Mouse (Mus musculus) adrenal gland, adult 2 months (tissue): ENCODE results near the gene Fam120a. TPM values are rescaled to one million over a fixed set of nuclear protein-coding genes. Genes with fewer than 3 reads are reported as not detected.

Experiments used
- DNase-seq: peaks from one replicate; pipeline ENCODE4 v3.0.0; 2021
- polyA plus RNA-seq: library from polyadenylated mRNA; depleted of rRNA; stranded (reverse); fragments of >200 nt; gene quantifications from 2 replicates; pipeline ENCODE4 v1.2.3, GENCODE M21; 2012
- total RNA-seq, 2 experiments: library from RNA; stranded (reverse); gene quantifications; 2 replicates each; pipeline ENCODE4 v1.2.3; 2021

Fam120a gene
- total and polyA plus RNA-seq, 3 experiments: 86.1 to 173 (median 160) TPM

DNA sequence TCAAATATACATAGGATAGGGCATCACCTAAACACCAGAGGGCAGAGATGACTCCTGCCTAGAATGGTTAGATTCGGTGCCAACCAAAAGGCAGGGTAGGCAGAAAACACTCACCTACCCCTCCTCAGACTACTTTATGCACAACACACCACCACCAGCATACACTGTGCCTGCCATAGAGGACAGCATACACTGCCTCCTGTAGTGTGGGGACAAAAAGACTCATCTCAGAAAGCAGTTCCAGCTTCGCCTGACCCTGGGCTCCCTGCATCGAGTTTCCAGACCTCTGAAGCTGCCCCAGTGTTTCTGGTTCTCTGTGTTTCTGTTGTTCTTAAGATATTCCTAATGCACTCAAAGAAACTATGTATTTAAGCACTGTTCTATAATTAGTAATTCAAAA lies 54.7 kb downstream of the Fam120a start:
- no peak for DNase-seq

DNA sequence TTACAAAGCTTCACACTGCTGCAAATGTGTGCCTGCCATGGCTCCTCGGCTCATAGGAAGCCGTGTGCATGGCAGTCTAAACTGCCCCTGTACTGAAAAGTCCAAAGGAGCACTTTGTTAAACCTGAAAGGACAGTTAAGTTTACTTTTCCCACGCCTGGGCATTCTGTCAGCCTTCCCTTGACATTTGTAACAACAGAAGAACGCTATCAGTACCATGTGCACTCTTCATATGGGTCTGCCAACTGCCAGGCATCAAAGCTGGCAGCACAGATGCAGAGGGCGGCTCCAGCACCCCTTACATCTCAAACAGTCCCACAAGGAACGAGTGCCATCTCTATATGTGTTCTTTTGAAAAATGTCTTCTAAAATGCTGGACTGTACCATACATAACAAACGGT lies 56.4 kb downstream of the Fam120a start:
- peak; percentile 43 for DNase-seq

DNA sequence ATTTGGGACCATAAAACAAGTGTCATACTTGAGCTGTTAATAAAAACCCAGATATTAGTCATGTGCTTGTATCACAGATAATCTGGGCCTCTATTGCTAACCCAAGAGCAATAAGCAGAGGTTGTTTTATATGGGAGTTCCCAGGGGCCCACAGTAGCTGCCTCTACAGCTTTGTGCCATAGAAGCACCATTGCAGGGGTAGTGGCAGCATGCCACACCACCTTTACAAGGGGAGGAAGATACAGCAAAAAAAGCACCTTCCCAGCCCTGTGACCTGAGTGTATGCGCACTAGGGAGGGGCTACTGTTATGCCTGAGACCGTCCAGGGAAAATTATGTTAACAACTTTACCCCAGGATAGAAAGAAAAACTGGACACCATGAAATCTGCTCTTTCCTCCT lies 62.4 kb downstream of the Fam120a start:
- DNase-seq: no peak

DNA sequence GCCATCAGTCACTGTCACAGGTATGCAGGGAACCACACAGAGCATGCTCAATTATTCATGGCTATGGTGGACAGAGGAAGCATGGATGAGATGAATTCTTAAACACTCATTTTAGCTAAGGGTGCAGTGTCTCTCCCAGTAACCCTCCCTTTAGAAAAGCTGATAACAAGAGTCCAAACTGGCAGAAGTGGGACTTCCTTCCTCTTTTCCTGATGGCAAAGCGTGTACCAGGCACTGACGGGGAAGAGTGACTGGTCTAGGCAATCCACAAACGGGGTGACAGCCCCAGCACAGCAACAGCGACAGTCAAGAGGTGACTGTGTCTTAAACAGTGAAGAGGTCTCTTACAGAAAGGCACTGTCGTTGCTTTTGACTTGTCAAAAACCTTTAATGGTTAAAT lies 72.4 kb downstream of the Fam120a start:
- DNase-seq: no peak

DNA sequence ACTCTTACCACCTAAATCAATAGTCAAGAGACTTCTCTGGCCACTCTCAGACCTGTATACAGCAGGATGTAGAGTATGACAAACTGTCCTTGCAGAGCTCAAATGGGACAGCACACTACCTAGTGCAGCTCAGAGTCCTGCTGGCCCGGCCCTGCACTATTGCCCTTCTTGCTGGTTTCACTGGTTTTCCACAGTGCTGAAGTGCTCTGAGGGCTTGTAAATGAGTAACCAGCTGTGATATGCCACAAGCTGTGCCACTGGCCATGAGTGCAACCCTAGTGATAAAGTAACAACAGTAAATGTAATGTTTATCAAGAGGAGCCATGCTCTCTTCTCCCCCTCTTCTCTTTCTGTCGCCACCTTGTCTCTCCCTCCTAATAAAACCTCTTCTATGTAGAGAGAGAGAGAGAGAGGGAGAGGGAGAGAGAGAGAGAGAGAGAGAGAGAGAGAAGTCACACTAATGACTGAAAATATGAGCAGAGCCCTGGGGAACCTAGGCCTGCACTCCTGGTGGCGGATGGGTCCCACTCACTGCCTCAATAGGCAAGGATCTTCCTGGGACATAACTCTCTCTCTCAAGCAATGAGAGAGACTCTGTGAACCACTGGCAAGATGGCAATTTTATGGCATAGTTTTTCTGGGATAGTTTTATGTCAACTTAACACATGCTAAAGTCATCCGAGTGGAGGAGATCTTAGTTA lies 77.4 kb downstream of the Fam120a start:
- no peak for DNase-seq

DNA sequence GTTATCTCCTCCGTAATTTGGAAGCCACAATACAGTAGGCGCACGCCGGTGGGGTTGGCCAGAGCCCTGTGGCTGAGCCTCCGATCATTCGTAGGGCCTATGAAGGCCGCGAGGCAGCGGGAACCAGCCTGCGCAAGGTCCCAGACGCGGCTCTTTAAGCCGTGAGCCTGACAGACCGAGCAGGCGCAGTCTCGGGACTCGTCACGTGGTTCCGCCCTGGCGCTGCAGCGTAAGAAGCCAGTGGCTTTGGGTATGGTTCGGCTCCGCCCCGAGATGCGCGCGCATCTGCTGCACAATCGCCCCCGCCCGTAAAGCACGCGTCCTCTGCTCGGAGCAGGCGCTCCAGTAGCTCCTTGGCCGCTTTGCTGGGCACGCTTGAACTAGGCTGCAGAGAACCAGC lies 89.3 kb downstream of the Fam120a start:
- peak; percentile 99 for DNase-seq

DNA sequence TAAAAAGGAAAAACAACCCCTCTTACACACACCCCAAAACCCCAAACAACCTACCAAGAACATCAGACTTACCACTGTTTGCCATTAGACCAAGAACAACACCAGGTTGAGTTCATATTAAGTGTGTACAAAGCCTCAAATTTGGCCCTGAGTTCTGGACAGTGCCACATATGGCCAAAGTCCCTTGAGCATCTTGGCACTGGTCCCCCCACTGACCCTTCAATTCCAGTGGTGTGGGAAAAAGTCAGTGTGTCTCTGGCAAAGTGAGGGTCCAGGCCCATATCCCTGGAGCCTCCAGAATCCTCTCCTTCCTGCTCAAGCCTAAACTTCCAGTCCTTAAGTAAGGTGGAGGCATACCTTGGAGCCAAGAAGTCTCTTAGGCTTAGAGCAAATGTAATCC lies 90.0 kb downstream of the Fam120a start:
- no peak for DNase-seq

DNA sequence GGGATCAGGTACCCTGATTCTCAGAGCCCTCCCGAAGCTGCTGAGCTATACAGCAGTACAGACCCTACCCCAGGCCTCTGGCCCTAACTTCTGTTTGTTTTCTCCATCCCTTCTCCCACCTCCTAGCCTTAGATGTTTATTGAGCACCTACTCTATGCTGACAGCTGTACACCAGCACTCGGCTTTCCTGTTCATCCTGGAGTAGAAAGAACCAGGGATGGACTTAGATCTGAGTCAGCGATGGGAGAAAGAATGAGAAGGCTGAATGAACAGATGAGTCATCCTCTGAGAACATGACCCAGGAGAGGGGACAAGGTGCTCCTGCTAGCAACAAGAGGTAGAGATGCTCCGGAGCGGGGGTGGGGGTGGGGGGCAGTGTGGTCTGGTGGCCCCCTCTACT lies 95.1 kb downstream of the Fam120a start:
- DNase-seq: peak; percentile 47

DNA sequence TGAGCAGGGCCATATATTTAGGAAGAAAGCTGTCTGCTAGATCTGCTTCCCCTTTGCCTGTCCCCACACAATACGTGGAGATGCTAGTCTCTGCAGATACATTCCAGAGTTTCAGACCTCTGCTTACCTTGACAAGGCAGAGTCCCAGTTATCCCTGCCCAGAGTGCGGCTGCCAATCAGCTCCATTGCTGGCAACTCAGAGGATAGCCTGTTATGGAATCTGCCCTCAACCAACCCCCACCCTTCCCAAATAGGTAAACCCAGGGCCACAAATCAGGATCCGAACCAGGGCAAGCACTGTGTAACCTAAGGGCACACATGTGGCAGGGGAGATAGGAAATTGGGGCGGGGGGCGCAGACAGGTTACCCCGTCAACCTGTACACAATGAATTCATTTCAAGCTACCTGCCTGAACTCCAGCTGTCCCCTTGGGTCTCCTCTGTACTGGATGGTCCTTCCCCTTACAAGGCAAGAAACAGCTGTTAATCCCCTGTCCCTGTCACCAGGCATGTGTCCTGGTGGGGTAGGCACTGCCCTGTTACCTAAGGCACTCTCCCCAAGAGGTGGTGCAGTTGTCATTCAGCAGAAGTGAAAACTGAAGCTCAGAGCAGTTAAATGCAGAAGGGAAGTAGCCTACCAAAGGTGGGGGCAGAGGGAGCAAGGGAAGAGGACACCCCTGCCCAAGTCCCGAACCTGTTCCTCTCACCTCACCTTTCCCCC lies 95.8 kb downstream of the Fam120a start:
- DNase-seq: no peak

DNA sequence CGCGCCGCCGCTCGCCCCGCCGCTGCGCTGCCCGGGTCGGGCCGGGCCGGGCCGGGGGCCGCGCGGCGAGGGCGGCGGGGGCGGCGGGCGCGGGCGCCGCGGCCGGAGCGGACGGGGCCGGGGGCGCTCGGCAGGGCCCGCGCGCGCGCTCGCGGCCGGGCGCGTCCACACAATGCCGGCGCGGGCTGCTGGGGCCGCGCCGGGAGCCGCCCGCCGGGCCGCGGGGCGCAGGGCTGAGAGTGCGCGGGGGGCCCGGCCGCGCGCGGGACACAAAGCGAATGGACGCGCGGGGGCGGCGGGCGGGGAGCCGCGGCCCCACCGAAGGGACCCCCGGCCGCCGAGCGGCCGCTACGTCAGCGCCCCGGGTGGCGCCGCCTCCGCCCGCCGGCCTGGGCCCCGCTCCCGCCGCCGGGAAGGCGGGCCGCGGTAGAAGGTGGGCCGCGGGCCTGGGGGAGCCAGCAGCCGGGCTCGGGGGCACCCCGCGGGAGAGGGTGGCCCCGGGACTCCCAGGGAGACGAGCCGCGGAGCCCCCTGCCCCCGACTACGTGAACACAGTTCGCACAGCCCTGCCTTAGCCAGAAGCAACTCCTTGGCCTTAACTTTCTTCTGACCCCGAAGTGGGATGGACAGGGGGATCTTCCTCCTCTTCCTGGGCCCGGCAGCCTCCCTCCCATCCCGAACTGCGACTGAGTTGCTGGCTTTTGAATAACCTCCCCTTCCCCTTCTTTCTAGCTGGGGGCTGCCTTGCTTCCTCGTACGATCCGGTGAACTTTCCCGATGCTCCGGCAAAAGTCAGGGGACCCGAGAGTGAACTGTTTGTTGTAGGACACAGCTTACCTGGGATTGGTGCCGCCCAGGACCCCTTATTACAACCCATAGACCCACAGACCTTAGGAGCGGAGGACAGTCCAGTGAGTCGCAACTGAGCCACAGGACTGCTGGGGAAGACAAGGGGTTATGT lies 96.8 kb downstream of the Fam120a start, which contains the start of gene Phf2:
TSS of gene Phf2 (minus strand) at position 349 of the 961 bp plus-strand sequence.
- peak; percentile 69 for DNase-seq

DNA sequence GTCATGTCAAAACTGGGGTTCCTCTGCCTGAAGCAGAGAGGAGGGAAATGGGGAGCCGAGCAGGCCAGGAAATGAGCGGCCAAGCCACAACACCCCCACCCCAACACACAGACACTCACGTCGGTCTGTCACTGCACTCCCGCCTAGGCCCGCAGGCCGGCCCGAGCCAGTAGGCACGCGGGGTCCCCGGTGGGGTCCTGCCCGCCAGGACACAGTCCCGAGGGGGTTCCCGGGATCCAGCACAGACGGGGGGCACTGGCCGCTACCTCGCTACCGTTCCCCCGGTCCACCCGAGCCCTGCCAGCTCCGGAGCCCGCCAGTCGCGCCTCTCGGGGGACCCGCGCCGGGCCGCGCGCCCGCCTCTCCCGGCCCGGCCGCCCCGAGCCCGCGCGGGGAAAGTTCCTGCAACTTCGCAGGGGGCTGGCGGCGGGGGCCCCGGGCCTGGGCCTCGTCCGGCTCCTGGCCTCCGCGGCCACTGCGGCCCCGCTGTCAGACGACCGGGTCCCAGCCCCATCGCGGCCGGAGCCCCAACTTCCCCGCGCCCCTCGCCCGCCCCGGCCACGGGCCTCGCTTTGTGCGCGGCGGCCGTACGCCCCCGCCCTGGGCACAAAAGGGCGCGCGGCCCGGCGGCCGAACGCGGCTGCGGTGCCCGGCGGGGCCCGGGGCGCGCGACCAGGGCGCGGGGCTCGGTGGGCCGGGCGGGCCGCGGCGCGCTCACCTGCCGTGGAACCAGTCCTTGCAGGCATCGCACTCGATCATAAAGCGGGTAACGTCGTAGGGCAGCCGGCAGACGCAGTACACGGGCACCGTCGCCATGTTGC lies 97.7 kb downstream of the Fam120a start:
- DNase-seq: peak; percentile 77

DNA sequence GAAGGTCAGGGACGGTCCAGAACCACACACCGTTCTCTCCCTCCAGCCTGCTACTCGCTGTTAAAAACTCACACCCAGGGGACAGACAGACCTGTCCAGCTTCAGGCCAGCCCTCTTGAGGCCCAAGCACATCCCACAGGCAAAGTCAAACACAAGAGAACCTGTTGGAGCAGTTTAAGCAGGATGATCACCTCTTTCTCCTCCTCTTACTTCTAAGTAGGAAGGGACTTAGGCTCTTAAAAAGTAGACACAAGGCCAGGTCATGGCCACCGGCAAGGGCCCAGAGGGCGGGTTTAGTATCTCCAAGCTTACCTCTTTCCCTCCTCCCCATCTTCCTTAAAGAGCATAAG lies 98.2 kb downstream of the Fam120a start:
- no peak for DNase-seq

DNA sequence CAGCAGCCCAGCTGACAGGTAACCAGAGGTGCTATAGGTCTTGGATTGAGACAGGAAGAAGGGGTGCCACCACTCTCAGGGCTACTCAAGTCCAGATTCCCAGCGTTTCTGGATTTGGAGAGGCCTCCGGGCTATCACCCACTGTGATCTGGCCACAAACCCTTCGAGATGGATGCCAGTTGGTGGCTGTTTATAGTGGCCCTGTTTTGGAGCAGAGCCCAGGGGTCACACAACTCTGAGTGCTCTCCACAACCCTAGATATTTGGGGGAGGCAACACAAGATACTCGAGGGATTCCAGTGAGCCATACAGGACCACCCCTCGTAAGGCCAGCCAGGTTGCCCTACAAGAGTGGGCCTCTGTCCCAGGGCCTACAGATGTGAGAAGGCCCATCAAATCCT lies 98.7 kb downstream of the Fam120a start:
- no peak for DNase-seq

DNA sequence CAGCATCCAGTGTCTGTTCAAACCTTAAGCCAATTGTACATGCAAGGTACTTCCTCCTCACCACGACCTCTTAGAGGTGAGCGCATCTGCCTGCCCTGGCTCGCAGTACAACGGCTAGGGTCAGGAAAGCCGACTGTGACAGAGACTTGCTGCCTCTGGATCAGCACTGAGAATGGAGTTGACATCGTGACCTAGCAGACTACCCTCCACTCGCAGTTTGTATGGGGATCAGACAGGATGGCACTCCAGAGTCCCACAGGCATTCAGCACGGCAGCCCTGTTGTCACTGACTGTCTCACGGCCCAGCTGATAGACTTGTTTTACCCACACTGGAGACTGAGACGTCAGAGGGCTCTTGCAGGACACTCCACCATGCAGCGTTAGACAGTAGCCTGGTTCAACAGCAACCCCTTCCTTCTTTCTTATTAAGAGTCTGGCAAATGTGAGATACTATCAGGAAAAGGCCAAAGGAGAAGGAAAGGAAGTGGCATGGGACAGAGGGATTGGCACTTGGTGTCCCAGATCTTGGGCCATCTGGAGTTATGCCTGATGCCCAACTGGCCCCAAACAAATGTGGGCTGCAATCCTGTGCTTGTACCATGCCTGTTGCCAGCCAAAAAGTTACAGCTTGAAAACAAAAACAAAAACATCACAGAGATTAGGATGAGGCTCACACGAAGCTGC lies 103.0 kb downstream of the Fam120a start:
- DNase-seq: no peak

DNA sequence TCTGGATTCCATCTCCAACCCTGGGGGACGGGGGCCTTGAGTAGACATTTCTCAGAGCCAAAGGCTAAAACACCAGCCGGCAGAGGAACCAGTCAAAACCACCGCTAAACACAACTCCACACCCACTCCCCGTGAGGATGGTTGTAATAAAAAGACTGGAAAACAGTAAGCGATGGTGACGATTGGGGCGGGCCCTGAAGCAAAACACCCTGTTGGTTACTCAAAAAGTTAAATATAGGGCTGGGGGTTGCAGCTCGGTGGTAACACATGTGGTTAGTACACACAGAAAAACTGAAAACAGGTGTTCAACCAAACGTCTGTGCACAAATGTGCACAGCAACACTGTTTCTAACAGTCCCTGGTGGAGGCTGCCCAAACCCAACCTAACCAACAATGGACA lies 104.3 kb downstream of the Fam120a start:
- DNase-seq: no peak

DNA sequence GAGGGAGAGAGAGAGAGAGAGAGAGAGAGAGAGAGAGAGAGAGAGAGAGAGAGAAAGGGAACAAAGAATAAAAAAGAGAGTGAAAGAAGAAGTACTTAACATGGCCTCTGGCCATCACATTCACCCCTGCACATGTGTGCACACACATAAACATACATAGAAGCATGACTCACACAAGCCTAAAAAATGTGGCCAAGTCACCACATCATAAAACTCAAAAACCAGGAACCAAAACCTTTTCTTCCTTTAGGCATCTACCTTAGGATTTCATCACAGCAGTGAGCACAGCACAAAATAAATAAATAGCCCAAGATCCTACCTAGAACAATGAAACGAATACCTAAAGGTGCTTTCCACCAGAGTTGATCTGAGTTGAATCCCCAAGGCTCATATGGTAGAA lies 105.9 kb downstream of the Fam120a start:
- no peak for DNase-seq

DNA sequence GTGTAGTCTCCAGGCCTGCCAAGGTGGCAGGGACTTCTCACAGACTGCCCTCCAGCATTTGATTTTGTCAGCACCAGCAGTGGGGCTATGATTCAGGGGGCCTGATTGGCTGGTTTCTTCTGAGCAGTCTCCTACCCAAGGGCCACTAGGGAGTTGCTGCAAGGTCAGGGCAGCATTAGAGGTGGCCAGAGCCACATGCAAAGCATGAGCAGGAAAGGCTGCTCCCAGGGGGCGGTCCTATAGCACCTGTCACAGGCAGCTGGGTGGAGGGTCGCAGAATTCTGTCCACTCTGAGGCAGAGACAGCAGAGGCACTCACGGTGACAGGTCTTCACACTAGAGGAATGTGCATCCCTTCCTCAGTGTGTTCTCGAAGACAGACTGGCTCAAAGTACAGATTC lies 109.0 kb downstream of the Fam120a start:
- DNase-seq: peak; percentile 41

DNA sequence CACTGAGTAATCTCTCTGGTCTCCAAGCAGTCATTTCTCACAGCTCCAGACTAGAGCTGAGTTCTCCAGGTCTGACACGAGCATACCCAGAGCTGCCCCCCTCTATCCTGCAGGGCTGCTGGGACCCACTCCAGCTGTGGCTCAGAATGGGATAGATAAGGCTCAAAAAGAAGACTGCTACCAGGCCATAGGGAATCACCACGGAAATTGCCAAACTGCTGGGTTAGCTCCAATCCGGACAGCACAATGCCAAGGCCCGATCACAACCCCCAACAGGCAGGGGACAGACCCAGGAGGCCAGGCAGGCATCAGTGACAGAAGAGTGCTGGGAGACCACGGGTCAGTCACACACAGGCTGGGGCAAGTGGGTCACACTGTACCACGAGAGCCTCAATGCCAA lies 109.8 kb downstream of the Fam120a start:
- peak; percentile 60 for DNase-seq

DNA sequence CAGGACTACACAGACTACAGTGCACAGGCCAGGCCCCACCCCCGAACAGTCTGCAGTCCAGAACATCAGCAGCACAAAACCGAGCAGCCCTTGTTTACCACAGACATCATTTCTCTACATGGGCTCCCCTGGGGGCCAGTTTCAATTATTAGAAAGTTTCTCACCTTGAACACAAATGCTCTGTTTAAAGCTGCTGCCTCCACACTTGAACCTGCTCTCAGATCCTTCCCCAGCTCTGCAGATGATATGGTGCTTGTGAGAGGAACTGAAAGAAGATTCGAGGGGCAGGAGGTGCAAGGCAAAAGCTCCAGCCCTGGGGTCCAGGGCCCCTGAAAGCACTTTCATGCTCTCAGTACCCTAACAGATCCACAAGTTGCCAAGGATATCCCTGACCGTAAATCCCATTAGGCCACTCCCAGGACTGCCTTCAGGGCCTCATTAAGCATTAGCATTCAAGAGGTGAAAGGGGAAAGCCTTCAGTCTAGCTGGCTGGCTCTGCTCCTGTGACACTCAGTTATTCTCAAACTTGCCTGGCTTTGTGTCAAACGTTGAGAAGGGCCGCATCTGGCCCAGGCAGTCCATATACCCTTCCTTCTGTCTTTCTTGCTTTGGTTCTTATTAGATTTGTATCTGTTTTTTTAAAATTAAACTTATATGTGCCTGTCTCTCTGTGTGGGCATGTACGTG lies 110.4 kb downstream of the Fam120a start:
- no peak for DNase-seq

DNA sequence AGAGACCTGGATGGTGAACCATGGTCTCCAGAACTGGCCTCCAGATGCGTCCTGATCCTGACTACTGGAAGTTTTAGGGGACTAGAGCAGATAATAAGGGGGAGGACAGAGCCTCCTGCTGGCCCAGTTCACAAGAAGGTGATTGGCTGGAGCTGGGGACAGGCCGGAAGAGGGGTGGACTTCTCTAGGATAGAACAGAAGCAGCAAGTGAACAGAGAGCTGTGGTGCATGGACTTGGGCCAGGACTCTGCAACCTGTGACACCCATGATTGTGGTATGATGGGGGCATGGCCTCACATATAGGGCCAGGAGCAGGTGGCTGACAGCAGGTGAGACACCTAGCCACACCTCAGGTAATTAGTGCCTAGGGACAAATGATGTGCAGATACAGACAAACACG lies 113.9 kb downstream of the Fam120a start:
- DNase-seq: peak; percentile 48

DNA sequence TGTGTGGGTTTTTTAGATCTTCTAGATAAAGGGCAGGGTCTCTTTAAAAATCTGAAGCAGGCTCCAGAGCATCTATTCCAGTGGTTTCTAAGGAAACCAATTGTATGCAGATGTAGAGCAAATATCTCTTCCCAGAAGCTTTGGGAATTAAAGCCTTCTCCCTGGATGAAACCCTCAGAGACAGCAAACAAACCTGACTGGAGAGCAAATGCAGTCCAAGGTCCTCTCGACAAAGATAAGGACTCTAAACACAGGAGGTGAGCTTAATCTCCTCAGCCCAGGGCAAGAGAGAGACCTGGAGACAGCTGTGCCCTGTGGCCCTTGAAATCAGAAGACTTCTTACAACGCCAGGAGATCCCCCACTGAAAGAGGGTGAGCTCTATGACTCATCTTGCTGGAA lies 114.3 kb downstream of the Fam120a start:
- DNase-seq: peak; percentile 44
